Mouse (Mus musculus) lung, adult 2 months (tissue): ENCODE data around the gene Mark2.

ENCODE experiments used
- CTCF ChIP-seq: fragments of 200-500 bp; IDR thresholded peaks from 2 replicates; pipeline ENCODE4 v1.5.1; 2011; ENCODE audit warnings: mild to moderate bottlenecking, low read length, control low read depth; ENCODE audit not compliant: insufficient read depth
- POLR2A ChIP-seq: fragments of 200-500 bp; IDR thresholded peaks from 2 replicates; pipeline ENCODE4 v1.6.1; 2011; ENCODE audit warnings: low read depth, mild to moderate bottlenecking, control low read depth, low read length, borderline replicate concordance; ENCODE audit errors: extremely low read depth

- TF ChIP-seq POLR2A (no peak), CTCF (no peak)
These were observed 83.8 kb downstream of the Mark2 start for GRCm38 (mm10) chr19:7257881-7258280.
